Mouse (Mus musculus) MEL-GATA-1-ER (cell line): ENCODE measurements around the gene Flcn.

ENCODE experiments used
- DNase-seq: peaks from one replicate; pipeline ENCODE4 v3.0.0-alpha.2; 2012; ENCODE audit warnings: low read depth; ENCODE audit errors: extremely low read depth

Flcn gene

GRCm38 (mm10) chr11:59805656-59806055 is 4.2 kb downstream of the Flcn start:
- no peak for DNase-seq

- no peak for DNase-seq
Observed at GRCm38 (mm10) chr11:59805256-59805655, 4.6 kb downstream of the Flcn start.

GRCm38 (mm10) chr11:59804409-59805110 is 5.3 kb downstream of the Flcn start:
- no peak for DNase-seq

- DNase-seq, result no peak
Observed at GRCm38 (mm10) chr11:59803516-59803915, 6.3 kb downstream of the Flcn start.

GRCm38 (mm10) chr11:59801881-59802280 is 7.9 kb downstream of the Flcn start:
- DNase-seq, result no peak

- no peak for DNase-seq
Observed at GRCm38 (mm10) chr11:59800412-59800811, 9.4 kb downstream of the Flcn start.

GRCm38 (mm10) chr11:59793390-59793789 is 16.4 kb downstream of the Flcn start:
- DNase-seq, result no peak

- DNase-seq, result no peak
Observed at GRCm38 (mm10) chr11:59789311-59789710, 20.5 kb downstream of the Flcn start.

GRCm38 (mm10) chr11:59787199-59787781 is 22.5 kb downstream of the Flcn start, which contains the start of gene Pld6:
TSS of gene Pld6 (minus strand) at chr11:59787645.
- DNase-seq, result no peak

- no peak for DNase-seq
Observed at GRCm38 (mm10) chr11:59786444-59787198, 23.2 kb downstream of the Flcn start.

- DNase-seq, result no peak
Observed at GRCm38 (mm10) chr11:59783591-59783990, 26.2 kb downstream of the Flcn start.

- no peak for DNase-seq
Observed at GRCm38 (mm10) chr11:59782091-59782590, 27.7 kb downstream of the Flcn start.

GRCm38 (mm10) chr11:59780241-59780640 is 29.6 kb downstream of the Flcn start:
- DNase-seq, result no peak

- DNase-seq, result no peak
Observed at GRCm38 (mm10) chr11:59779406-59779805, 30.4 kb downstream of the Flcn start.

GRCm38 (mm10) chr11:59778874-59779223 is 31.0 kb downstream of the Flcn start:
- no peak for DNase-seq

- peak; percentile 55 for DNase-seq
Observed at GRCm38 (mm10) chr11:59778181-59778873, 31.5 kb downstream of the Flcn start.

- DNase-seq, result no peak
Observed at GRCm38 (mm10) chr11:59777259-59777658, 32.6 kb downstream of the Flcn start.

- DNase-seq, result no peak
Observed at GRCm38 (mm10) chr11:59775435-59776148, 34.2 kb downstream of the Flcn start.

- peak; percentile 49 for DNase-seq
Observed at GRCm38 (mm10) chr11:59774522-59774921, 35.3 kb downstream of the Flcn start.

GRCm38 (mm10) chr11:59772902-59773301 is 36.9 kb downstream of the Flcn start:
- no peak for DNase-seq

- no peak for DNase-seq
Observed at GRCm38 (mm10) chr11:59772291-59772690, 37.5 kb downstream of the Flcn start.
